ENCODE assay signal across 26 mouse cellular contexts in the genomic region with DNA sequence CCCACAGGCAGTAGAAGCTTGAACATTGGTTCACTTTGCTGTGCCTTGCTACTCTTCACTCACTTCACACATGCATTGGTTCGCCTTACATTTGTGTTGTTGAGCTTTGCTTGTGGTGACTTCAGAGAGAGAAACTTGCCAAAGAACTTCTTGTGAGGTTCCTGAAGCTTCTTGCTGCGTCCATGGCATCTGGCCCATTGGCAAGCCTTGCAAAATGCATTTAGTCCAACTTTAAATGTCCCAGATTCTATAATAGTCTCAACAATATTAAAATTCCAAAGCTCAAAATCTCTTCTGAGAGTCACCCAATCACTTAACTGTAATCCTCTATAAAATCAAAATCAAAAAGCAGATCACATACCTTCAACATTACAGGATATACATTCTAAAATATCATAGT. TPM values are rescaled to one million over a fixed set of nuclear protein-coding genes. Genes with fewer than 3 reads are reported as not detected.
"Had no signal": no experiment of that assay in that cellular context is flagged by ENCODE, and none has a peak within 500 bp of the region (broad histone marks: within the 10 kb centered on the region; RNA-seq: fewer than 3 reads in every experiment).

No protein-coding gene starts in this region.

- H3K9me3 ChIP-seq: intestine, embryonic 15.5 days; kidney, embryonic 15.5 days; liver, embryonic 13.5 days had no signal

- H3K4me2 ChIP-seq: intestine, embryonic 15.5 days; kidney, embryonic 15.5 days; liver, embryonic 13.5 days; midbrain, embryonic 11.5 days had no signal

- H3K27me3 ChIP-seq: intestine, embryonic 15.5 days; kidney, embryonic 15.5 days; liver, embryonic 13.5 days had no signal

- ATAC-seq: intestine, embryonic 15.5 days had no signal

- H3K4me1 ChIP-seq: intestine, embryonic 15.5 days; kidney, embryonic 15.5 days; liver, embryonic 13.5 days had no signal

- DNase-seq: kidney, adult 11 months; kidney, adult 8-10 months; kidney, postnatal 10 days; kidney, postnatal 36 days; layer of hippocampus, postnatal 36 days; liver, embryonic 13.5 days; lung, adult 2 months; lung, postnatal 14 days; lung, postnatal 4 days; midbrain, embryonic 14.5 days; thymus, adult 18-20 months; thymus, postnatal 36 days had no signal

- H3K9ac ChIP-seq: intestine, embryonic 15.5 days; kidney, embryonic 15.5 days; liver, embryonic 13.5 days had no signal

- H3K36me3 ChIP-seq: intestine, embryonic 15.5 days; kidney, embryonic 15.5 days; liver, embryonic 13.5 days had no signal

- H3K4me3 ChIP-seq: intestine, embryonic 15.5 days; kidney, embryonic 15.5 days; liver, embryonic 13.5 days had no signal

- H3K27ac ChIP-seq: intestine, embryonic 15.5 days; kidney, embryonic 15.5 days; liver, embryonic 13.5 days had no signal

RNA-seq across cellular contexts. Expression of gene Acot10, which starts 6.3 kb away (rescaled TPM):
- total RNA-seq: layer of hippocampus, adult 8-10 months; layer of hippocampus, postnatal 10 days; layer of hippocampus, postnatal 36 days; left cerebral cortex, postnatal 25 days; liver, adult 2 months; megakaryocyte-erythroid progenitor cell, adult 5-6 weeks; midbrain, postnatal 0 days had no signal
- polyA plus RNA-seq: intestine, embryonic 15.5 days; kidney, embryonic 15.5 days; limb, embryonic 11.5 days; liver, adult 2 months; liver, embryonic 13.5 days; liver, embryonic 16.5 days; lung, adult 2 months; lung, embryonic 16.5 days; midbrain, embryonic 11.5 days; small intestine, adult 2 months; spleen, adult 2 months had no signal
